Mouse (Mus musculus) liver (tissue): Measurements from ENCODE around the gene Tmem91.

Experiments
- DNase-seq: peaks from one replicate; pipeline ENCODE4 v3.0.0-alpha.2; 2020; ENCODE audit warnings: mixed read lengths

Gene Tmem91

GRCm38 (mm10) chr7:25694104-25694503 lies 19.1 kb upstream of the Tmem91 start:
- DNase-seq = no peak

GRCm38 (mm10) chr7:25690051-25690450 lies 15.1 kb upstream of the Tmem91 start:
- no peak for DNase-seq

DNA sequence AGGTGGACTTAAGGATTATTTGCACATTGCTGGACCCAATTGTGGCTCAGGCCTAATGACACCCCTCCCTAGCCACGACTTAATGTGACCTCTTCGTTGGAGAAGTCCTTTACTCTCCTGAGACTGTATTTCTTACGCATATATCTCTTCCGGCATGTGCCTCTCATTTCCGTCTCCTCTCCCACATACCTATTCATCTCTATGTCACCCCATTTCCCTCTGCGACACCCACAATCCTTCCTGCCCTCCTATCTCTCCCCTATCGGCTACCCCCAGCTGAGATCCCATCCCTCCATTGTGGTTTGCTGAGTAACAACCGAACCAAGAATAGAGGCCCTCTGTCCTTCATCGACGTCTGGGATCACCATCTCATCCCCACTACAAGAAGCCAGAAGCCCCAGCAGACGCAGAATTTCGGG lies 14.6 kb upstream of the Tmem91 start:
- peak; percentile 51 for DNase-seq

DNA sequence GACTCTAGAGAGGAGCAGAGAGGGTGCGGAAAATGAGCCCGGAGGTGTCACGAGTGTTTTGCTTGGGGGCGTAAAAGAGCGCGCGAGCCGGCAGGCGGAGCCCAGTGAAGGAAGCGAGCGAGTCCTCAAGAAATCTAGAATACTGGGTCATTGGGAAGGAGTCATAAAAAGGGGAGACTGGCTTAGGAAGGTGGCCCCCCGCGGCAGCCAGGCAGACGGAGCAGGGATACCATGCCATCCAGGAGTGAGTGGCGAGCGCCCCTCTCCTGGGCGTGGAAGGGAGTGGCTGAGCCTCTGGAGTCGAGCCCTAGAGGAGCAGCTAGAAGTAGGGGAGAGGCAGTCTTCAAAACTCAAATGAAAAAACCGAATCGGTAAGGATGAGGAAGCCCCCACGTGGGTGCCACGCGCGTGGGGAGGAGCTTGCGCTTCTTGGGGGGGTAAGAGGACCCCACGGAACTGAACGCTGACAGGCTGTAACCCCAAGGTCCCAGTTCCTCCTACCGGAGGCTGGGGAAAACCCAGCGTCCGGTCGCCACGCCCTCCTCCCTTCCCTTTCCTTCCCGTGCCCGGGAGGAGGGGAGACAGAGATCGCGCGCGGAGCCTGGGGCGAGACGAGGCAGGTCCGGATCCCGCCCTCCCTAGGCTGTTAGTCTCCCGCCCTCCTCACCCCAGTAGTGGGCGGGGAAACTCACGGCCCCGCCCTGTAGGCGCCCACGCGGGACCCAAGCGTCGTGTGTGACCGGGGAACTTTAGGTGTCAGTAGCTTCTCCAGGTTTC lies 14.0 kb upstream of the Tmem91 start:
- DNase-seq = peak; percentile 92

DNA sequence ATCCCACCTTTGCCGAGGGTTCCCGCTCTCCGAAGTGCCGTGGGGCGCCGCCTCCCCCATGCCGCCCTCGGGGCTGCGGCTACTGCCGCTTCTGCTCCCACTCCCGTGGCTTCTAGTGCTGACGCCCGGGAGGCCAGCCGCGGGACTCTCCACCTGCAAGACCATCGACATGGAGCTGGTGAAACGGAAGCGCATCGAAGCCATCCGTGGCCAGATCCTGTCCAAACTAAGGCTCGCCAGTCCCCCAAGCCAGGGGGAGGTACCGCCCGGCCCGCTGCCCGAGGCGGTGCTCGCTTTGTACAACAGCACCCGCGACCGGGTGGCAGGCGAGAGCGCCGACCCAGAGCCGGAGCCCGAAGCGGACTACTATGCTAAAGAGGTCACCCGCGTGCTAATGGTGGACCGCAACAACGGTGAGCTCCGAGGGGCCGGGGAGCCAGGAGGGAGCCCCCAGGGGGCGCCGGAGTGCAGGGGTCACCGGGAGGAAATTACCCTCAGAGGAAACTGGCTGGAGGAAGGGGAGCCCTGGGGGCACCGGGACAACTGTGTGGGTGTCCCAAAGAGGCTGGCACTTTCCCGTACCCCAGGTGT lies 12.9 kb upstream of the Tmem91 start:
- DNase-seq = peak; percentile 80

DNA sequence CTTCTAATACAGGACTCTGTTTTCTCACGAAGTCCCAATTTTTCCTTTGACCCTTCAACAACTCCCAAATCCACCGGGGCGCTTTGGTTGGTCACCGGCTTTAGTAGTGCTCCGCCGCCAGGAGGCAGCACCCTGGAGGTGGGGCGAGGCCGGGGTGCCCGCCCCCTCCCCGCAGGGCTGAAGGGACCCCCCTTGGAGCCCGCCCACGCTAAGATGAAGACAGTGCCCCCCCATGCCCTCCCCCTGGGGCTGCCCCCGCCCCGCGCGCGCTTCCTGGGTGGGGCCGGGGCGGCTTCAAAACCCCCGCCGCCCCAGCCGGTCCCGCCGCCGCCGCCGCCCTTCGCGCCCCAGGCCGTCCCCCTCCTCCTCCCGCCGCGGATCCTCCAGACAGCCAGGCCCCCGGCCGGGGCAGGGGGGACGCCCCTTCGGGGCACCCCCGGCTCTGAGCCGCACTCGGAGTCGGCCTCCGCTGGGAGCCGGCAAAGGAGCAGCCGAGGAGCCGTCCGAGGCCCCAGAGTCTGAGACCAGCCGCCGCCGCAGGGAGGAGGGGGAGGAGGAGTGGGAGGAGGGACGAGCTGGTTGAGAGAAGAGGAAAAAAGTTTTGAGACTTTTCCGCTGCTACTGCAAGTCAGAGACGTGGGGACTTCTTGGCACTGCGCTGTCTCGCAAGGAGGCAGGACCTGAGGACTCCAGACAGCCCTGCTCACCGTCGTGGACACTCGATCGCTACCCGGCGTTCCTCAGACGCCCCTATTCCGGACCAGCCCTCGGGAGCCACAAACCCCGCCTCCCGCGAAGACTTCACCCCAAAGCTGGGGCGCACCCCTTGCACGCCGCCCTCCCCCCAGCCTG lies 11.9 kb upstream of the Tmem91 start, which contains the start of gene Tgfb1:
TSS of gene Tgfb1 (plus strand) at position 323 of the 852 bp plus-strand sequence.
- DNase-seq = peak; percentile 84

DNA sequence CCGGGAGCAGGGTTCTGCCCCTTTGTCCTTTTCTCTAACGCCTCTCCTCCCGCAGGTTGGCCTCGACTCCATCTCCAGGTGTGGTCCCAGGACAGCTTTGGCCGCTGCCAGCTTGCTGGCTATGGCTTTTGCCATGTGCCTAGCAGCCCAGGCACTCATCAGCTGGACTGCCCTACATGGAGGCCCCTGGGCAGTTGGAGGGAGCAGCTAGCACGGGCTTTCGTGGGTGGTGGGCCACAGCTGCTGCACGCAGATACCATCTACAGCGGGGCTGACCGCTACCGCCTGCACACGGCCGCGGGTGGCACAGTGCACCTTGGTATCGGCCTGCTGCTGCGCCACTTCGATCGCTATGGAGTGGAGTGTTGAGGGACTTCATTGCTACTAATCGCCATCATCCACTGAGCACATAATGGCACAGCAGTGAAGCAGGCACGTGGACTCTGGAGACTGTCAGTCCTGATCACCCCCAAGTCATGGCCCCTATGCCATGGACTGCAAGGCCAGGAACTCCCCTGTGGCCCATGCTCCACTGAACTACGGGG lies 11.0 kb upstream of the Tmem91 start:
- no peak for DNase-seq

DNA sequence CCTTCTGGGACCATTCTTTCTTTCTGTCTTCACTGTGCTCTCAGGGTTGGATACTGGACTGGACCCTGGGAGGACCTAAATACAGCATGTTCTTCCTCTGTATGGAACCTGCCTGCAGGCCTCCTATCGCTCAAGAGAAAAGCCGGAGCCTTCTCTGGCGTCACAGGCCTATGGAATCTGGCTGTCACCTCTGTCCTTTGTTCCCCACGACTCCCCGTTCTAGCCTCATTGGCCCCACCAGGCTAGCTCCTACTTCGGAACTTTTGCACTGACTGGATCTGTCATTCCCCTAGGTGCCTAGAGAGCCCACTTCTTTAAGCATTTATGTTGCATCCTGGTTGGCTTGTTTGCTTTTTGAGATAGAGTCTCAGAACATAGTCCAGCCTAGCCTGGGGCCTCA lies 9.7 kb upstream of the Tmem91 start:
- DNase-seq = no peak

DNA sequence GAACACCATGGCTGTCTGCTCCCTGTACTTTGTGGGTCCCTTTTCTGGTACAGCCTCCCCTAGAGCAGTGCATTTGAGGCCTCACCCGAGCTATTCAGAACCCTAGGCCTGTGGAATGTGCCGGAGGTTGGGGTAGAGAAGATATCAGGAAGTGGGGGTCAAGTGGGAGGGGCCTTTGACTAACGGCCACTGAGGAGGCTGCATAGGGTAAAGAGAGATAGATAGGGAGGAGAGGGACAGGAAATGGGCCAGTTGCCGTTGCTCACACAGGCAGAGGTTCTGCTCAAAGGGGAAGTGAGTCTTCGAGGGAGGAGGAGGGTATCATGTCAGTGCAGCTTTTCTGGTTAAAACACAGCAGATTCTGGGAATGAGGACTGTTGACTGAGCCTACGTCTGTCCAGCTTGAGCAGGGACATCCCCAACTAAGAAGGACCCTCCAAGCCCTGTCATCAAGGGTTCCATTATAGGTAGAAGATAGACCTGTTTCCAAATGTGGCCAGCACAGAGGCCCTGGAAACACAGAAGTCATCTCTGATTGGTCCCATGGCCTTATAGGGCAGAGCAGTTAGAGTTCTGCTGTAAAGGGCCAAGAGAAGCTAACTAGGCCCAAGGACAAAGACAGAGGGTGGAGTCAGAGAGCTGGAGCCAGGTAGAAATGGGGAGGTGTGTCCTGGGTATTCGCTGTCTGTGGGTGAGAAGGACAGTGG lies 8.7 kb upstream of the Tmem91 start:
- DNase-seq = peak; percentile 72

GRCm38 (mm10) chr7:25681341-25682231 lies 6.6 kb upstream of the Tmem91 start:
- DNase-seq = no peak

DNA sequence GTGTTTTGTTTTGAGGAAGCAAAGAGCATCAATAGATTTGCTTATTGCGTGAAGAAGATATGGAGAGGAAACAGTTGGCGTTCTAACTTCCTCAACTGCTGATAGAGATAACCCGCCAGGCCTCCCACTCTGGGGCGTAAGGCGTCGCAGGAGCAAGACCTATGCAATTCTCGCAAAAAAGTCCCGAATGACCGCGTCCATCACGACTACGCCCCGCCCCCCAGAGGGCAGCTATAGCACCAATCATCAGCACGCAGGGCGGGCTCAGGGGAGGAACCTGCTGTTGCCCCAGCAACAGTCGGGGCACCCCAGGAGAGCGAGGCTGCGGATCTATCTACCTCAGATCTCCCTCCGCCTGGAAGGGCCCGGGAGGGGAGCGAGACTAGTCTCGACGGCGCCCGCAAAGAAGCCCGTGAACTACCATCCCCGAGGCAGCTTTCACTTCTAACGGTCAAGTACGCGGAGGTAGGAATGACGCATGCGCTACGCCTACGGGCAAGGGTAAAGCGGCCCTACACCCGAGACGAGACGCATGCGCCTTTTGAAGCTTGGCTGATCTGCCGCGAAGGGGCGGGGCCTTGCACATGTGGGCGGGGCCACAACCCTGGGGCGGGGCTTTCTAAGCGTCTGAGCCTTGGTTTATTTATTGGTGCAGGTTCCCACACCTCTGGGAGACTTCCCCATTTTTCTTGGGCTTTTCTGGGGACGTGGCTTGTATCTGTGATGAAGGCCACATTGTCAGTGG lies 5.7 kb upstream of the Tmem91 start, which contains the start of gene B9d2:
TSS of gene B9d2 (plus strand) at position 267 of the 745 bp plus-strand sequence.
- peak; percentile 98 for DNase-seq

- DNase-seq = no peak
Observed at GRCm38 (mm10) chr7:25679971-25680370, 5.0 kb upstream of the Tmem91 start.

GRCm38 (mm10) chr7:25677013-25677412 lies 2.0 kb upstream of the Tmem91 start:
- DNase-seq = no peak

DNA sequence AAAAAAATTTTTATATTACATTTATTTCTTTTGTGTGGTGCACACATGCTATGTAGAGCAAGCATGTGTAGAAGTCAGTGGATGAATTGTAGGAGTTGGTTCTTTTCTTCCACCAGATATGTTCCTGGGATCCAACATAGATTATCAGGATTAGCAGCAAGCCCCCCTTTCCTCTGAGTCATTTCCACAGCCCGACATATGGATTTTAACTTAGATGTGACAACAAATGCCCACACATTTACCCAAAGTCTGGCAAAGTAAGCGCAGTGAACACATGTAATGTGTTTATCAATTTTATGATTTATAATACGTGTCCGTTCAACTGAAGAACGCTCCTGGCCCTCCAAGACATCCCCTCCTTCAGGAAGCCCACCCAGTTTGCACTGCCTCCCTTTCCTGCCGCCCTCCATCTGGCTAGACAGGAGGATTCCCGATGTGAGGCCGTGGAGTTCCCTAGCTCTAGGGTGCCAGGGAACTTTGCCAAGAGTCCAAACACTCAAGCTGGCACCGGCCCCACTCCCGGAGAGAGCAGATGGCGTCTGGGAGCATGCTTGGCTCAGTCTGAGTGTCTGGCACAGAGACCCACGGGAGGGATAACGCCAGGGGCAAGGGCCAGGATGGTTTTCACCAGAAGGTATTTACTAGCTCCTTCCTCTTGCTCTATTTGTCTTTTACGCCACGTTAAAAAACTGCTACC lies 1.3 kb upstream of the Tmem91 start:
- DNase-seq = no peak

- DNase-seq = no peak
Observed at GRCm38 (mm10) chr7:25675405-25675804, 439 bp upstream of the Tmem91 start.

DNA sequence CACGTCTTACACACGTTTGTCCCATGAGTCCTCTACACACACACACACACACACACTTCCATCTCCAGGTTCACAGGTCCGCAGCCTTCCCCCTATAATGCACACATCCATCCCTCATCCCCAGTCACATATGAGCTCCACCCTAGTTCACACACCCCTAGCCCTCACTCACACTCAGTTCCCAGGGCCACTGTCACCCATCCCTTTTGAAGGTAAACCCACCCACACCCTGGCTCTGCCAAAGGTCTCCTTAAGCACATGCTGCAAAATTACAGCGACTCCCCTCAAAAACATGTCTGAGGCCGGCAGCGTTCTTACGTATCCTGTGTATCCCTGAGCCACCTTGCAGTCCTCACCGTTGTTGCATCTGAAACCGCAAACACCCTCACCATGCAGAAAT lies 669 bp downstream of the Tmem91 start:
- no peak for DNase-seq

DNA sequence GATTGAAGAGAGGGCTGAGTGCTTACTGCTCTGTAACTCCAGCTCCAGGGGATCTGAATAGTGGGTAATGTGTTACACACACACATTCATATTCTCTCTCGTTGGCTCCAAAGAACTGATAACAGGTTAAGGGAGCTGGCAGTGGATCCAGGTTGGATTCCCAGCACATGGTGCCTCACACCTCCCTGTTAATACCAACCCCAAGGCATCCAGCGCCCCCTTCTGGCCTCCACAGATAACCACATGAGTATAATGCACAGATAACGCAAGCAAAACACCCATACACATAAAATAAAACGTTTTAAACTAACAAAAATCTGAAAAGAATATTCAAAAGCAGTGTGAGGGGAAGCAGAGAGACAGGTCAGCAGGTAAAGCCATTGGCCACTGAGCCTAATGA lies 2.5 kb downstream of the Tmem91 start:
- DNase-seq = no peak

DNA sequence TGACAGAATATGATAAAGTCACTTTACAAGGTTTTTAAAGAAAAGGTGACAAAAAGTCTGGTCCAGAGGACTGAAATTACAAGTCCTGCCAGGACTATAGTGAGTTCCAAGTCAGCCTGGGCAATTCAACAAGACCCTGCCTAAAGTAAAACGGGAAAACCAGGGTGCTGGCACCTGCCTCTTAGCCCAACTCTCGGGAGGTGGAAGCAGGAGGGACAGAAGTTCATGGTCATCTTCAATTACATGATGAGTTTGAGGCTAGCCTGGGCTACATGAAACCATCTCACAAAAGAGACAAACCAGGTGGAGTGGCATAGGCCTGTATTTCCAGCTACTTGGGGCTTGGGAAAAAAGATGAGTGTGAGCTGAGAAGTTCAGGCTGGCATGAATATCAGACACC lies 3.3 kb downstream of the Tmem91 start:
- no peak for DNase-seq

- DNase-seq = no peak
Observed at GRCm38 (mm10) chr7:25670096-25670495, 4.9 kb downstream of the Tmem91 start.

GRCm38 (mm10) chr7:25669631-25670030 lies 5.3 kb downstream of the Tmem91 start:
- no peak for DNase-seq
